Mouse (Mus musculus): Measurements from ENCODE around the gene Kcnh2. TPM values are rescaled to one million over a fixed set of nuclear protein-coding genes. Genes with fewer than 3 reads are reported as not detected.

Kcnh2 gene
- total and polyA plus RNA-seq, 3 experiments: 1.8 to 6.8 TPM; not detected in 1

GRCm38 (mm10) chr5:24309223-24309622 is 42.2 kb downstream of the Kcnh2 start:
- peaks cover 3% of the 10 kb centered on the region in 2 experiments; a peak in 2 of 4 replicates for H3K27me3 ChIP-seq (ENCODE audit: control insufficient read depth in 1 of 2, insufficient read depth in 2 of 2, low read length in 2 of 2)
- H3K9ac ChIP-seq (ENCODE audit: control insufficient read depth, low read depth, low read length, poor library complexity, severe bottlenecking): no peak overlapping the region

GRCm38 (mm10) chr5:24308621-24309020 is 42.8 kb downstream of the Kcnh2 start:
- no peaks in the 10 kb centered on the region for H3K79me2 ChIP-seq (ENCODE audit: control insufficient read depth, insufficient read depth, low read length, poor library complexity)
- H3K27me3 ChIP-seq (ENCODE audit: control insufficient read depth in 1 of 2, insufficient read depth in 2 of 2, low read length in 2 of 2): peaks cover 3% of the 10 kb centered on the region in 2 experiments; a peak in 2 of 4 replicates
- H3K27ac ChIP-seq (ENCODE audit: control insufficient read depth, low read depth, low read length): no peak overlapping the region
- no peak for TF ChIP-seq MYB (IDR thresholded peaks at IDR 0.05; ENCODE audit: low read depth, low read length)
- TF ChIP-seq TAL1 (IDR thresholded peaks at IDR 0.05; ENCODE audit: low read length): no peak
- TF ChIP-seq RCOR1 (IDR thresholded peaks at IDR 0.05; ENCODE audit: low read depth, low read length): no peak
- TF ChIP-seq EP300 (IDR thresholded peaks at IDR 0.05; ENCODE audit: low read depth in 1 of 2, low read length in 2 of 2): no peak
- TF ChIP-seq SMC3 (IDR thresholded peaks at IDR 0.05; ENCODE audit: low read depth, low read length): no peak
- no peak for TF ChIP-seq TCF12 (IDR thresholded peaks at IDR 0.05; ENCODE audit: low read depth, low read length)
- TF ChIP-seq POLR2AphosphoS5 (IDR thresholded peaks at IDR 0.05; ENCODE audit: borderline replicate concordance, low read depth, low read length): no peak
- no peak for TF ChIP-seq JUND (IDR thresholded peaks at IDR 0.05; ENCODE audit: low read depth, low read length)
- no peak for TF ChIP-seq MYC (IDR thresholded peaks at IDR 0.05; ENCODE audit: low read depth, low read length)
- H3K4me3 ChIP-seq (ENCODE audit: control insufficient read depth in 1 of 2, insufficient read depth in 1 of 2, low read depth in 2 of 2, low read length in 2 of 2): no peak overlapping the region
- DNase-seq (ENCODE audit: low read depth, low spot score): no peak
- no peak overlapping the region for H3K9ac ChIP-seq (ENCODE audit: control insufficient read depth, low read depth, low read length, poor library complexity, severe bottlenecking)
- no peaks in the 10 kb centered on the region for H3K9me3 ChIP-seq (replicated peaks; ENCODE audit: insufficient read depth, low read length)
- H3K4me1 ChIP-seq (ENCODE audit: control insufficient read depth in 1 of 2, insufficient read depth in 2 of 2, low read length in 2 of 2): no peaks in the 10 kb centered on the region
- H3K36me3 ChIP-seq (ENCODE audit: control insufficient read depth in 1 of 2, insufficient read depth in 2 of 2, low read length in 2 of 2): no peaks in the 10 kb centered on the region

More at GRCm38 (mm10) chr5:24309223-24309622, 42.2 kb downstream of the Kcnh2 start:
- Histone ChIP-seq H3K36me3 (ENCODE audit: control insufficient read depth in 1 of 2, insufficient read depth in 2 of 2, low read length in 2 of 2) (no peaks in the 10 kb centered on the region), H3K4me3 (ENCODE audit: control insufficient read depth in 1 of 2, insufficient read depth in 1 of 2, low read depth in 2 of 2, low read length in 2 of 2) (no peak overlapping the region), H3K4me1 (ENCODE audit: control insufficient read depth in 1 of 2, insufficient read depth in 2 of 2, low read length in 2 of 2) (no peaks in the 10 kb centered on the region), H3K79me2 (ENCODE audit: control insufficient read depth, insufficient read depth, low read length, poor library complexity) (no peaks in the 10 kb centered on the region), H3K9me3 (replicated peaks; ENCODE audit: insufficient read depth, low read length) (no peaks in the 10 kb centered on the region), H3K27ac (ENCODE audit: control insufficient read depth, low read depth, low read length) (no peak overlapping the region)
- TF ChIP-seq E2F4 (IDR thresholded peaks at IDR 0.05; ENCODE audit: borderline replicate concordance, low read depth, low read length) (no peak), ZNF384 (IDR thresholded peaks at IDR 0.05; ENCODE audit: low read depth, low read length) (peak; percentile 59)
- DNase-seq (ENCODE audit: low read depth, low spot score): no peak

- TF ChIP-seq MYC (IDR thresholded peaks at IDR 0.05; ENCODE audit: low read depth, low read length) (no peak), ZKSCAN1 (IDR thresholded peaks at IDR 0.05; ENCODE audit: low read depth, low read length) (no peak), CTCF (IDR thresholded peaks at IDR 0.05 in 2 of 3, conservative IDR thresholded peaks at IDR 0.05 in 1 of 3; ENCODE audit: control insufficient read depth in 1 of 3, insufficient read depth in 1 of 3, low read depth in 2 of 3, low read length in 3 of 3, poor library complexity in 1 of 3, severe bottlenecking in 1 of 3) (no peak), POLR2AphosphoS5 (IDR thresholded peaks at IDR 0.05; ENCODE audit: borderline replicate concordance, low read depth, low read length) (no peak), USF2 (IDR thresholded peaks at IDR 0.05; ENCODE audit: borderline replicate concordance in 1 of 2, insufficient read depth in 1 of 2, low read depth in 1 of 2, low read length in 2 of 2) (no peak), RAD21 (IDR thresholded peaks at IDR 0.05; ENCODE audit: low read depth, low read length) (no peak), USF1 (IDR thresholded peaks at IDR 0.05; ENCODE audit: low read depth, low read length) (no peak), MXI1 (IDR thresholded peaks at IDR 0.05; ENCODE audit: low read depth, low read length) (no peak), MAX (IDR thresholded peaks at IDR 0.05; ENCODE audit: low read length) (no peak), GATA1 (IDR thresholded peaks at IDR 0.05; ENCODE audit: low read depth, low read length) (no peak), MAZ (IDR thresholded peaks at IDR 0.05; ENCODE audit: low read depth, low read length) (no peak)
- H3K4me3 ChIP-seq (ENCODE audit: control insufficient read depth in 1 of 2, insufficient read depth in 1 of 2, low read depth in 2 of 2, low read length in 2 of 2): no peak overlapping the region
- H3K27me3 ChIP-seq (ENCODE audit: control insufficient read depth in 1 of 2, insufficient read depth in 2 of 2, low read length in 2 of 2): peaks cover 0 to 3% of the 10 kb centered on the region in 2 experiments; a peak in 2 of 4 replicates
- no peaks in the 10 kb centered on the region for H3K79me2 ChIP-seq (ENCODE audit: control insufficient read depth, insufficient read depth, low read length, poor library complexity)
- no peaks in the 10 kb centered on the region for H3K9me3 ChIP-seq (replicated peaks; ENCODE audit: insufficient read depth, low read length)
- H3K4me1 ChIP-seq (ENCODE audit: control insufficient read depth in 1 of 2, insufficient read depth in 2 of 2, low read length in 2 of 2): no peaks in the 10 kb centered on the region
- DNase-seq (ENCODE audit: low read depth, low spot score): no peak
- H3K9ac ChIP-seq (ENCODE audit: control insufficient read depth, low read depth, low read length, poor library complexity, severe bottlenecking): no peak overlapping the region
- no peak overlapping the region for H3K27ac ChIP-seq (ENCODE audit: control insufficient read depth, low read depth, low read length)
- H3K36me3 ChIP-seq (ENCODE audit: control insufficient read depth in 1 of 2, insufficient read depth in 2 of 2, low read length in 2 of 2): no peaks in the 10 kb centered on the region
Measured at GRCm38 (mm10) chr5:24307118-24307777, 44.2 kb downstream of the Kcnh2 start.
